Mouse (Mus musculus) midbrain, embryonic 11.5 days (tissue): ENCODE measurements at regions not wholly inside any gene's neighbourhood (a gene's known extent, or its start where the extent isn't known, plus 50 kb on each side); places are given as distances from the start of the nearest gene placed in this dataset.

Source experiments
- ATAC-seq: fragments of 200-750 bp; cut with Nextera tagmentation; 2 replicates; pipeline ENCODE4 v1.8.0; 2017; ENCODE audit warnings: moderate TSS enrichment, moderate library complexity; ENCODE audit not compliant: low FRiP score
- DNase-seq: peaks from one replicate; pipeline ENCODE4 v3.0.0; 2015; ENCODE audit warnings: low spot score; ENCODE audit errors: missing footprints
- H3K27ac ChIP-seq: fragments of 300-500 bp; sonication (generic); 2 replicates; pipeline ENCODE4 v1.5.1; 2014; ENCODE audit warnings: low read depth, low read length
- H3K27me3 ChIP-seq: fragments of 300-500 bp; sonication (generic); 2 replicates; pipeline ENCODE4 v1.6.1; 2014; ENCODE audit warnings: mild to moderate bottlenecking, low read length, moderate library complexity, mixed read lengths; ENCODE audit not compliant: control insufficient read depth, insufficient read depth
- H3K36me3 ChIP-seq: fragments of 300-500 bp; sonication (generic); 2 replicates; pipeline ENCODE4 v1.6.1; 2014; ENCODE audit warnings: mild to moderate bottlenecking, low read length, moderate library complexity, mixed read lengths; ENCODE audit not compliant: control insufficient read depth, insufficient read depth
- H3K4me1 ChIP-seq: fragments of 300-500 bp; sonication (generic); 2 replicates; pipeline ENCODE4 v1.6.1; 2014; ENCODE audit warnings: low read length; ENCODE audit not compliant: control insufficient read depth, insufficient read depth
- H3K4me2 ChIP-seq: fragments of 300-500 bp; sonication (generic); 2 replicates; pipeline ENCODE4 v1.6.1; 2014; ENCODE audit warnings: mild to moderate bottlenecking, moderate library complexity
- H3K4me3 ChIP-seq: fragments of 300-500 bp; sonication (generic); 2 replicates; pipeline ENCODE4 v1.5.1; 2014; ENCODE audit warnings: low read depth, low read length
- H3K9ac ChIP-seq: fragments of 300-500 bp; sonication (generic); 2 replicates; pipeline ENCODE4 v1.6.1; 2014; ENCODE audit warnings: low read length
- H3K9me3 ChIP-seq: fragments of 300-500 bp; sonication (generic); 2 replicates; pipeline ENCODE4 v1.6.1; 2016; ENCODE audit warnings: low read length; ENCODE audit not compliant: control insufficient read depth
- WGBS: fragments of 180-500 bp; shearing (Covaris S2); extraction: QIAGEN DNeasy Blood & Tissue Kit; methylation state at CpG from one replicate; pipeline ENCODE4 v1.1.7; 2014; 5-methylcytosine and 5-hydroxymethylcytosine counted together

GRCm38 (mm10) chr2:57699226-57699625, 298.5 kb upstream of the Galnt5 start:
- H3K4me1 ChIP-seq: peaks cover 4% of the 10 kb centered on the region; the same call in 1 of the 2 replicates
- peaks cover 17% of the 10 kb centered on the region for H3K27me3 ChIP-seq
- no peaks in the 10 kb centered on the region for H3K9me3 ChIP-seq
- 23% methylated on average over 4 of the region's 4 CpGs for WGBS
- peak overlapping the region; percentile 48; the same call in 1 of the 2 replicates for H3K9ac ChIP-seq
- ATAC-seq (peak; percentile 58), DNase-seq (peak; percentile 88)
- H3K36me3 ChIP-seq: no peaks in the 10 kb centered on the region
- H3K4me3 ChIP-seq: peak overlapping the region; percentile 17
- peak overlapping the region; percentile 48 for H3K4me2 ChIP-seq
- H3K27ac ChIP-seq: no peak overlapping the region; the same call in 1 of the 2 replicates

DNA sequence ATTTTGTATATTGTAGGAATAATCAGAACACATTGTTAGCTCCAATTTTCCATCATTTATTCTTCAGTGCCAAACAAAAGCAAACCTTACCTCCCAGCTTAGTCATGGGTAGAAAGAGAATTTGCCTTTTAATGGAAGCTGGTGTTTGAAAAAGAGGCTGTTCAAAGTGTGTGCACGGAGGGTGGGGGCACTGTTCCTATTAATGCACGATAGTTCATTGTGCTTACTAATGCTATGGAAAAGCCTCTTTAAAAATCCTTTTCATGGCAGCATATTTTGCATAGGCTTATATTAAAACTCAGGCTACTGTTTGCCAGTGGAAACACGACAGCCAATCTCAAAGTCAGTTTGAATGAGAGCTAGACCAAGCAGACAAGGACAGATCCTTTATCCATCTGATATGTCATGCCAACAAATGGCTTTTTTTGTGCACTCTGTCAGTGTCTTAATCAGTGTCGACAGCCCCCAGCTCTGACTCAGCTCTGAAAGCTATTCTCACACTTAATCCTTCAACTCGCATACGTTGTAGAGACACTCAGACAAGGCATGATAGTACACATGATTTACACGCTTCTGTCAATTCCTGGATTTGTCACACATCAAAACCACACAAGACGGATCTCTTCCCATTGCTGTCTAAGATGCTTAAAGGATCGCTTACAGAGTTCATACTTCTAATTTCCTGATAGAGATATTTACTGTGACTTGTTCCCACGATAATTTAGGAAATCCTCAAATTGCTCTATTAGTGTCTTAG, 280.8 kb upstream of the Galnt5 start:
- Histone ChIP-seq H3K4me3 (no peak overlapping the region), H3K27me3 (peaks cover 33% of the 10 kb centered on the region), H3K27ac (no peak overlapping the region), H3K9ac (no peak overlapping the region), H3K4me1 (0 out of 2 replicates have a peak, but pooled peaks cover 2% of the 10 kb centered on the region), H3K36me3 (no peaks in the 10 kb centered on the region), H3K4me2 (no peak overlapping the region), H3K9me3 (no peaks in the 10 kb centered on the region)
- WGBS: 22% methylated on average over 10 of the region's 10 CpGs
- DNase-seq (peak; percentile 92), ATAC-seq (peak; percentile 96)
